Comparison of ENCODE assay signal across 8 mouse cellular contexts in the genomic region with DNA sequence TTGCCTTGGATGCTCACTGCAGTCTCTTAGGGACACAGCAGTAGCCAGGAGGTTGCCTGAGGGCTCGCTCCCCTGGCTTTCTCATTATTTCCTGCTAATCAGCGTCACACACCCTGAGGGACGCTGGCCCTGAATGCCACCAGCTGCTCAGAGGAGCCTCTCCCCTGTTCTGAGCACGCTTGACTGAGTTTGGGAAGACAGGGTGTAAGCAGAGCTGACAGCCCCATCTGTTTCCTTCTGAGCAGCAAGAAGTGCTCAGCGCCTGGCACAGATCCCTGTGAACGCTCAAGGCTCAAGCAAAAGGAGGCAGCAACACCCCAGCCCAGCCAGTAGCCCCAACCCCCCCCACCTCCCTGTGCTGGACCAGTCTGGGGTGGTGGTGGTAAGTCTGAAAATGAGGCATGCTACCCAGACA. TPM values are rescaled to one million over a fixed set of nuclear protein-coding genes. Genes with fewer than 3 reads are reported as not detected.
DNase-seq lines count a peak whose midpoint lies in the region; ATAC-seq and TF ChIP-seq lines count a peak whose summit lies in the region.

No protein-coding gene starts in this region.

- WGBS in lung, embryonic 14.5 days = 14% methylated on average over 6 of the region's 6 CpGs
- WGBS in forebrain, embryonic 12.5 days = 3% methylated on average over 6 of the region's 6 CpGs
- 9% methylated on average over 6 of the region's 6 CpGs for WGBS in hindbrain, embryonic 15.5 days

- peak; percentile 63; the same call in 1 of the 2 replicates for ATAC-seq in lung, embryonic 14.5 days (ENCODE audit: insufficient read depth)
- ATAC-seq in forebrain, embryonic 12.5 days (ENCODE audit: low FRiP score) = peak; percentile 86
- ATAC-seq in hindbrain, embryonic 15.5 days (ENCODE audit: low FRiP score, low read depth) = peak; percentile 87

- no peak overlapping the region for H3K9ac ChIP-seq in lung, embryonic 14.5 days
- no peak overlapping the region for H3K9ac ChIP-seq in forebrain, embryonic 12.5 days
- H3K9ac ChIP-seq in hindbrain, embryonic 15.5 days = no peak overlapping the region

- H3K4me3 ChIP-seq in lung, embryonic 14.5 days (ENCODE audit: low read depth, low read length) = no peak overlapping the region
- H3K4me3 ChIP-seq in forebrain, embryonic 12.5 days (replicated peaks) = no peak overlapping the region
- H3K4me3 ChIP-seq in hindbrain, embryonic 15.5 days = no peak overlapping the region

- no peaks in the 10 kb centered on the region for H3K9me3 ChIP-seq in lung, embryonic 14.5 days (ENCODE audit: low read depth, low read length)
- H3K9me3 ChIP-seq in forebrain, embryonic 12.5 days = no peaks in the 10 kb centered on the region
- no peaks in the 10 kb centered on the region for H3K9me3 ChIP-seq in hindbrain, embryonic 15.5 days

- no peaks in the 10 kb centered on the region for H3K4me1 ChIP-seq in lung, embryonic 14.5 days (ENCODE audit: insufficient read depth)
- peaks cover 40% of the 10 kb centered on the region for H3K4me1 ChIP-seq in forebrain, embryonic 12.5 days
- H3K4me1 ChIP-seq in hindbrain, embryonic 15.5 days (replicated peaks) = peaks cover 38% of the 10 kb centered on the region

- no peaks in the 10 kb centered on the region for H3K36me3 ChIP-seq in lung, embryonic 14.5 days (ENCODE audit: insufficient read depth)
- H3K36me3 ChIP-seq in forebrain, embryonic 12.5 days (replicated peaks) = no peaks in the 10 kb centered on the region
- no peaks in the 10 kb centered on the region for H3K36me3 ChIP-seq in hindbrain, embryonic 15.5 days

- H3K4me2 ChIP-seq in lung, embryonic 14.5 days = no peak overlapping the region
- no peak overlapping the region for H3K4me2 ChIP-seq in forebrain, embryonic 12.5 days
- no peak overlapping the region for H3K4me2 ChIP-seq in hindbrain, embryonic 15.5 days

- intact Hi-C loops in left cerebral cortex, postnatal 36 days (cut with DNase I) = no loop called here

- TF ChIP-seq CTCF in lung, embryonic 14.5 days (IDR thresholded peaks at IDR 0.05; ENCODE audit: low read depth) = no peak

- no peak overlapping the region for H3K27ac ChIP-seq in lung, embryonic 14.5 days (ENCODE audit: low read depth)
- peak overlapping the region; percentile 83 for H3K27ac ChIP-seq in forebrain, embryonic 12.5 days
- peak overlapping the region; percentile 56 for H3K27ac ChIP-seq in hindbrain, embryonic 15.5 days (replicated peaks)

- H3K27me3 ChIP-seq in lung, embryonic 14.5 days (ENCODE audit: insufficient read depth, low read length) = no peaks in the 10 kb centered on the region
- 0 out of 2 replicates have a peak, but pooled peaks cover 3% of the 10 kb centered on the region for H3K27me3 ChIP-seq in forebrain, embryonic 12.5 days
- H3K27me3 ChIP-seq in hindbrain, embryonic 15.5 days = no peaks in the 10 kb centered on the region

- DNase-seq in lung, embryonic 14.5 days = peak; percentile 69
- no peak for DNase-seq in lung, postnatal 36 days
- peak; percentile 81 to 85 for DNase-seq in left cerebral cortex, postnatal 36 days (ENCODE audit: low spot score in 2 of 2)
- DNase-seq in retina, postnatal 7 days (ENCODE audit: low read depth, low spot score) = peak; percentile 59
- DNase-seq in liver = no peak
- no peak for DNase-seq in adrenal gland, adult (ENCODE audit: inconsistent age in 2 of 2, low spot score in 1 of 2)

RNA-seq across cellular contexts. Expression of a gene that starts 59.2 kb away (rescaled TPM):
- 5.9 and 6.8 TPM in 2 replicates for polyA plus RNA-seq in lung, embryonic 14.5 days (2014; fragmentation: Nextera tagmentation; extraction: Ambion mirVana)
- polyA plus RNA-seq in forebrain, embryonic 12.5 days (2016; fragmentation: Nextera tagmentation; extraction: Ambion mirVana) = 9.2 and 9.6 TPM in 2 replicates
- polyA plus RNA-seq in hindbrain, embryonic 15.5 days (2015; fragmentation: Nextera tagmentation; extraction: Ambion mirVana) = 16.3 and 17.4 TPM in 2 replicates
- total RNA-seq in left cerebral cortex, postnatal 36 days (2021) = 10 to 100 TPM; 26.8 to 30.3 TPM

Comparison
In these comparisons a context has a peak if more than half of its experiments do, and no peak if none do; other contexts are left out.
1. DNase-seq: peak in lung, embryonic 14.5 days (single experiment), left cerebral cortex, postnatal 36 days (2 of 2) and retina, postnatal 7 days (single experiment); none in lung, postnatal 36 days (single experiment), liver (single experiment) and adrenal gland, adult (0 of 2).
2. Peak in every context shown above with its lines, with median percentiles within 50 percentile points of each other: ATAC-seq.